Mouse (Mus musculus) lung, adult 2 months (tissue): ENCODE measurements around the gene Gm11011. TPM values are rescaled to one million over a fixed set of nuclear protein-coding genes. Genes with fewer than 3 reads are reported as not detected.

ENCODE experiments used
- DNase-seq: peaks from one replicate; pipeline ENCODE4 v3.0.0; 2022
- H3K4me1 ChIP-seq: fragments of 200-500 bp; 2 replicates; pipeline ENCODE4 v1.6.1; 2011; ENCODE audit warnings: low read length; ENCODE audit not compliant: control insufficient read depth, insufficient read depth
- H3K4me3 ChIP-seq: fragments of 200-500 bp; replicated peaks from 2 replicates; pipeline ENCODE3; 2011; ENCODE audit warnings: low read depth, mild to moderate bottlenecking, control low read depth, low read length; ENCODE audit errors: extremely low read depth
- CTCF ChIP-seq: fragments of 200-500 bp; IDR thresholded peaks from 2 replicates; pipeline ENCODE4 v1.5.1; 2011; ENCODE audit warnings: mild to moderate bottlenecking, low read length, control low read depth; ENCODE audit not compliant: insufficient read depth
- POLR2A ChIP-seq: fragments of 200-500 bp; IDR thresholded peaks from 2 replicates; pipeline ENCODE4 v1.6.1; 2011; ENCODE audit warnings: low read depth, mild to moderate bottlenecking, control low read depth, low read length, borderline replicate concordance; ENCODE audit errors: extremely low read depth
- WGBS: fragments of 180-500 bp; shearing (Covaris S2); methylation state at CpG from one replicate; pipeline ENCODE4 v1.1.7; 2018; 5-methylcytosine and 5-hydroxymethylcytosine counted together
- polyA plus RNA-seq: library from polyadenylated mRNA; depleted of rRNA; stranded (reverse); fragments of >200 nt; gene quantifications from 2 replicates; pipeline ENCODE4 v1.2.3, GENCODE M21; 2012; rRNA removed

Gm11011 gene
- polyA plus RNA-seq, 1 experiment, result not detected

DNA sequence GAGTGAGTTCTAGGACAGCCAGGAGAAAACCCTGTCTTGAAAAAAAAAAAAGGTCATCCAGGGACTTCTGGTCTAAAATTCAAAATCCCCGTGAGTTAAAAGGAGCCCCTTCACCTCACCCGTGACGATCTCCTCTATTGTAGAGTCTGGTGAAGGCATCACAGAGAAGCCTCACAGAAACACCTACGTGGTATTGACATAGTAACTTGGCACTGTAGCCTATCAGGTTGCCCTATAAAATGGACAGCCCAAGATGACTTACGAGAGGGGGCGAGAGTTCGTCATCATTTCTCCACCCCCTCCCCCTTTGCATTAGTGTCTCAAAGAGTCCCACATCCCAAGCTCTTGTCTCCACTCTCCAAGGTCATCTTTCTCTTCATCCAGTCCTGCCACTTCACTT lies 41.9 kb downstream of the Gm11011 start:
- H3K4me1 ChIP-seq, result no peaks in the 10 kb centered on the region
- H3K4me3 ChIP-seq, result no peak overlapping the region
- WGBS, result 80% methylated on average over 7 of the region's 7 CpGs
- no peak for DNase-seq
- TF ChIP-seq POLR2A (no peak), CTCF (no peak)

DNA sequence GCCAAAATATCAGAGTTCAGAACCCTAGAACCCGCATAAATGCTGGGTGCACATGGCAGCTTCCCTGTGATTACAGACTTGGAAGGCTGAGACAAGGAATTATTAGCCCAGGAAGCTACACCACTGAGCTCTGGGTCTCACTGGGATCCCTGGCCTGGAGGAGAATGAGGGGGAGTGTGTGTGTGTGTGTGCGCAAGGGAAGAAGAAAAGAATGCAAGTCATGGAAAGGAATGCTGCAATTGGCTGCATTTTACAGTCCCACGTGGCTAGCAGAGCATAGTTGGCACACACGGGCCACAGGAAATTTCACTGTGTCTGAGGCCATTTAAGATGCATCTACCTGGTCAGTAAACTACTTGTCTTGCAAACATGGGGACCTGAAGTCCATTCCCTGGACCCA lies 48.6 kb downstream of the Gm11011 start:
- no peak for DNase-seq
- no peak overlapping the region for H3K4me3 ChIP-seq
- no peaks in the 10 kb centered on the region for H3K4me1 ChIP-seq
- 56% methylated on average over 4 of the region's 4 CpGs for whole genome bisulfite sequencing
- no peak for TF ChIP-seq CTCF
- TF ChIP-seq POLR2A, result no peak

Other genes with a start within 250 kb of the Gm11011 start
- 6.2 and 8.4 TPM in 2 replicates for gene Tshz2, start 45.3 kb upstream of the Gm11011 start, polyA plus RNA-seq